Mouse (Mus musculus): ENCODE data around the gene Palm. TPM values are rescaled to one million over a fixed set of nuclear protein-coding genes. Genes with fewer than 3 reads are reported as not detected.

Palm gene
- polyA plus RNA-seq, 1 experiment = 49.8 TPM

DNA sequence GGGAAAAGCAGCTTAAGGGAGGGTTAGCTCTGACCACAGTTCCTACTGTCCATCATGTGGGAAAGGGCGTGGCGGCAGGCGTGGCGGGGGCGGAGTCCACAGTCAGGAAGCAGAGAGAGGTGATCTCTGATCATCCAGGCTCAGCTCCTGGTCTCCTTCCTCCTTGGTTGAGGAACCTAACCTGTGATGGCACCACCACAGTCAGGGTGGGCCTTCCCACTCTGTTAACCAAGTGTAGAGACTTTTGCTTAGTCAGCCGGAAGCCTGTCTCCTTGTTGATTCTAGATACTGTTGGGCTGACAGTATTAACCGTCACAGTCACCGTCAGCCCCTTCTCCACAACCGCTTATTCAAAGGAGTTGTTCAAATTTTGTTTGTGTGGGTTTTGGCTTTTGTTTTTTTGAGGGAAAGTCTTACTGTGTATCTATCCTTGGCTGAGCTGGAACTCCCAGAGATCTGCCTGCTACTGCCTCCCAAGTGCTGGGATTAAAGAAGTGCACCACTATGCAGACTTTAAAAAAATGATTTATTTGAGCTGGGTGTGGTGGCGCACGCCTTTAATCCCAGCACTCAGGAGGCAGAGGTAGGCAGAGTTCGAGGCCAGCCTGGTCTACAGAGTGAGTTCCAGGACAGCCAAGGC lies 5.0 kb downstream of the Palm start:
- no peak for DNase-seq (ENCODE audit: low read depth)

DNA sequence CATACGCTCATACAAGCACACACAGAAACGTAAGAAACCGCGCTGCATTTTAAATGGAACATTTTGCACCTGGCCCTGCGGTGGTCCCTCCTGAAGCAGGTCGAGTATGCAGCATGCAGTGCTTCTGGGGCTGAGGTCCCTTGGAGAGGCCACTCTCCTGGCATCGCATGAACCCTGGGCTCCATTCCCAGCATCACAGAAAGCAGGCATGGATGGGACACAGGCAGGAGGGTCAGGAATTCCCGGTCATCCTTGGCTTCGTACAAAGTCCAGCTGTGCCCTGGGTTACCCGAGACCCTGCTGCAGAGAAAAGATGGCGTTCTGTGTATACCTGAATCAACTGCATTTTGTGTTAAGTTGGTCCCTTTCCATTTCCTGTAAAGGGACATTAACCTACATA lies 7.1 kb downstream of the Palm start:
- DNase-seq (ENCODE audit: low read depth) = no peak

- DNase-seq (ENCODE audit: low read depth) = no peak
These were observed 8.5 kb downstream of the Palm start for GRCm38 (mm10) chr10:79801837-79802236.

- no peak for DNase-seq (ENCODE audit: low read depth)
These were observed 9.1 kb downstream of the Palm start for GRCm38 (mm10) chr10:79802331-79802971.

DNA sequence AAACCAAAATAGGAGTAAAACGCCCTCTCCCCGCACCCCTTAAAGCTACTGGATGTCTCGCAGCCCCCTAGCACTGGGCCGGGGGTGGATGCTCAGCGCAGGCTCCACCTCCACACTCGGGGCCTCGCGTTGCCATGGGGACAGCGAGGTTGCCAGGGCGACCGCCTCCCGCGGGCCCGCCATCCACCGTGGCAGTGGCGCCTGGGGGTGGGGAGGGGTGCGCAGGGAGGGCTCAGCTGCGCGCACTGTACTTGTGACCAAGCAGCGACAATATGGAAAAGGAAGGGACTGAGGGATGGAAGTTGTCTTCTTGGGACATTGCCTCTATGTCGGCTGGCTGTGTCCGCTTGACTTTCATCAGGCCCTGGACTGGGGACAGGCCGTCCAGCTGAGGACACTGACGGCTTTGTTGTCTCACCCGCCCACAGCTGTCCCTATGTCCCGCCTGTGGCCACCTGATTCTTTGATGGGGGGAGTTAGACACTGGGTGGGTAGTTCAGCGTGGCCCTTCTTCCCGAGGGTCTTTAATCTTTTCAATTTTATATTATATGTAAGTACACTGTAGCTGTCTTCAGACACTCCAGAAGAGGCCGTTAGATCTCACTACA lies 10.4 kb downstream of the Palm start:
- no peak for DNase-seq (ENCODE audit: low read depth)

DNA sequence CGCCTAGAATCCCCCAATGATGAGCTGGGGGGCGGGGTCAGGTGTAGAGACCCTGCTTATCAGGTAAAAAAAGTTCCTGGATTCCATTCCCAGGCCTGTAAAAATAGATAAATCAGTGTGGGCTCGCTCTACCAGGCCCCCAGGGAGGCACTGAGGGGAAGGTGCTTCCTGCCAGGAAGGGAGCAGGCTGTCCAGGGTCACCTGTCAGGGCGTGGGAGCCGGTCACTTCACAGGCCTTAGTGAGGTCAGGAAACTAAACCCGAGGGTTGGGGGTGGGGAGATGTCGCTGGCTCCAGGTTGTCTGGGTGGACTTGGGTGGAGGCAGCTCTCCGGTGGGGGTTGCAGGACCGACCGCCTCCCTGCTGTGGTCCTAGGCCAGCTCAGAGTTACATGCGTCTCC lies 12.3 kb downstream of the Palm start:
- DNase-seq (ENCODE audit: low read depth) = no peak

- no peak for DNase-seq (ENCODE audit: low read depth)
These were observed 13.0 kb downstream of the Palm start for GRCm38 (mm10) chr10:79806331-79806730.

DNA sequence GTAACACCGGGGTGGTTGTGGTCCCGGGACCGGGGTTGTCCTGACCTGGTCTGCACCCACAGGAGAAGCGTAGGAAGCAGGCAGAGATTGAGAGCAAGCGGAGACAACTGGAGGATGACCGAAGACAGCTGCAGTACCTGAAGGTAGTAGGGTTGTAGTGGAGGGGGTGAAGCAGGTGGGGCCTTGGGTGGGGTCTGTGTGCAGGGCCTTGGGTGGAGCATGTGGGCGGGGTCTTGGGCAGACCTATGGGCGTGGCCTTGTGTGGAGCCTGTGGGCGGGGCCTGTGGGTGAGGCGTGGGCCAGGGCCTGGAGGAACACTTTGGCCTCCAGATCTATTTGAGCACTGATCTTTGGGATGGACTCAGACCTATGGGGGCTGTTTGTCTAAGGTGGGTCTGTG lies 13.6 kb downstream of the Palm start:
- DNase-seq (ENCODE audit: low read depth) = no peak

GRCm38 (mm10) chr10:79807826-79808225 lies 14.5 kb downstream of the Palm start:
- DNase-seq (ENCODE audit: low read depth) = no peak

- no peak for DNase-seq (ENCODE audit: low read depth)
These were observed 15.4 kb downstream of the Palm start for GRCm38 (mm10) chr10:79808728-79809127.

DNA sequence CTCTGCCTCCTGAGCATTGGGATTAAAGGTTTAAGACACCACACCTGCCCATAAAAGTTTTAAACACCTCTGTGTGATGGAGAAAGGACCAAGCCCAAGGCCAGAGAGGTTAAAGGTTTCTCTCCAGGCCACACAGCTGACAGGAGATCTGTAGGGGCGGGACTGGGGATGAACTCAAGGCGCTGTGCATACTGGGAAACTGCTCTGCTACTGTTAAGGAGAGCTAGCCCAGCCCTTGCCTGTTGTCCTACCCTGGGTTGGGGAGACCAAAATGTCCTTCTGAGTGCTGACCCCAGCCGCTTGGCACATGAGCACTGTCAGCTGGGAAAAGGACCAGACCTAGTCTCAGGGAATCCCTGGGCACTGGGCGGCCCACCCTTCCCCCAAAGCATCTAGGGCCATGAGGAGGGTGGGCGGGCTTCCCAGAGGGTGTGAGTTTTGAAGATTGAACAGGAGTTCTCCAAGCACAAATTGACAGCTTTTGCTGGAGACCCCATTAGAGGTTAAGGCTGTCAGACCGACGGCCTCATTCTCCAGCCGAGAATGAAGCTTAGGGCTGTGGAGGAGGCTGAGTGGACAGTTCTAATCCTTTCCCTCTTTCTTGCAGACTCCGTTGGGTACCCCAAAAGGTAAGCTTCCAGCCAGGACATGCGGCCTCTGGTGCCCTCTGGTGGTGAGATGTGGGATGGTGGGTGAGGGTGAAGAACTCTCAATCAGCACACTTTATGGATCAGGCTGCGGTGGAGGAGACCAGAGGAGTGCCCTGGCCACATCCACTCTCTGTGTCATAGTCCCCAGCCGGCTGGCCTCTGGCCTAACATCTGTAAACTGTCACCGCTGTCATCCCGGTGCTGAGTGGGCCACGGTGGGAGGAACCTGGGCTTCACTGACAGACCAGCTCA lies 18.6 kb downstream of the Palm start:
- DNase-seq (ENCODE audit: low read depth) = no peak

DNA sequence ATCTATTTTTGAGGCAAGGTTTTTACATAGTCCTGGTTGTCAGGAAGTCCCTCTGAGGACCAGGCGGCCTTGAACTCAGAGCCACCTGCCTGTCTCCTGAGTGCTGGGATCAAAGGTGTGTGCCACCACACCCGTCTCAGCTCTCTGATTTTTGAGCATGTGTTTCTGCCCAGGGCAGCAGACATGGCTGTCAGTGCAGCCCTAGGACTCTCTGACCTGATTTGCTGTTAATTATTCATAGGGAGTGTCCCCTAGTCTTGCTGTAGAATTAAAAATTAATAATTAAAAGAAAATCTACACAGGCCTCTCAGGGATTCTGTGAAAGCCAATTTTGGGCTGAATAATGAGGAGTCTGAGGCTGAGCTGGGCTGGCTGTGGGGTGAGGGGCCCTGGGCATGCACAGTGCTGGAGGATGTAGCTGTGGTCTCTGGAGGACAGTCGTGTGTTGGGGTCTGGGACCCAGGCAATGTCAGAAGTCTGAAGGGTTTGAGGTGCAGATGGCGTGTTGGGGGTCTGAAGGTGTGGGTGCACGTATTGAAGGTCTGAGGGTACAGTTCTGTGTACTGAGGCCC lies 21.0 kb downstream of the Palm start:
- DNase-seq (ENCODE audit: low read depth) = no peak

- DNase-seq (ENCODE audit: low read depth) = no peak
These were observed 22.5 kb downstream of the Palm start for GRCm38 (mm10) chr10:79815671-79816494.

GRCm38 (mm10) chr10:79817111-79817510 lies 23.7 kb downstream of the Palm start:
- no peak for DNase-seq (ENCODE audit: low read depth)

DNA sequence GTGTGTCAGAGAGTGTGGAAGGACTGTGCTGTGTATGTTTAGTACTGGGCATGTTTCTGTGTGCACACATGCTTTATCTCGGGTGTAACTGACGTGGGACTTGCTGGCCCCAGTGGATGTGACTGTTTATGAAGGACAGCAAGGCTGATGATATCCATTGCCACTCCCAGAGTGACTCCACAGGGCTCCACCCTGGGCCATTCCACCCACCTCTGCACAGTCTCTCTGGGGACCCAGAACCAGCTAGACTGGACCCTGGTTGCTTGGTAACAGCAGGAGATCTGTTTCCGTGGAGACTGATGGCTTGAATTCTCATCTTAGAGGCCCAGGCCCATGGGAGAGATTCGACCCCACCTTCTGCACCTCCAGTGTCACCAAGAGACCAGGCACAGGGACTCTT lies 24.9 kb downstream of the Palm start:
- DNase-seq (ENCODE audit: low read depth) = no peak

DNA sequence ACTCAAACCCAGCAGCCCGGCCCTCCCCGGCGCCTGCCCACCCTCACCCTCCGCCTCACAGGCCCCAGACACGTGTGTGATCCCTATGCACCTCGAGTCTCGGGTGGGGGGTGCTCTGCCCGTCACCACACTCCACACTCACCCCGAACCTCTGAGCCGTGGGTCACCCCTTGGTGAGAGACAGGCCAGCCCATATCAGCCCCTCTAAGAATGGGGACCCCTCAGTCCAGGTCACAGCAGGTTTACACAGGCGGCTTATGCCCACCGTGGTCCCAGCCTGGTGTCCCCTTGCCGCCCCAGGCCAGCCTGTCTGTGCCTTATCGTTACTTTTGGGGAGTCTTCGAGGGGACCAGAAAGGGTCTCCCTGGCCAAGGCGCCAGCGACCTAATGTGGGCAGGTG lies 26.2 kb downstream of the Palm start:
- no peak for DNase-seq (ENCODE audit: low read depth)

GRCm38 (mm10) chr10:79820277-79820676 lies 26.9 kb downstream of the Palm start:
- no peak for DNase-seq (ENCODE audit: low read depth)

DNA sequence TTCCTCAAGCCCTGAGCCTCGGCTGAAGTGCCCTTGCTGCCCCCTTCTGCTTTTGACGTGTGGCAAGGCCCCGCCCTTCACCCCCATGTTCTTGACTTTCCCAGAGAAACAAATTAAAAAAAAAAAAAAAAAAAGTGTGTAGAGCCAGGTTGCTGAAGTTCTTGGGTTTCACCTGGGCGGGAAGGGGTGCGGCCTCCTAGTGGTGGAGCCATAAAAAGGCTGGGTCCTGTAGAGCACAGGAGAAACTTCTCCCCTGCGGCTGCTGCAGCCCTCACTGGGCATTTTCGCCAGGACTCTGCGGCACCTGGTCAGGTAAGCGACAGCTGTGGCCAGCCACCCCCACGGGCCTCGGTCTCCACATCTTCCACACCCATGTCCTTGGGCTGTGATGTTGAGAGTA lies 27.4 kb downstream of the Palm start, which contains the start of gene Misp:
Gene Misp, plus strand, starts transcription at position 208 of the 400 bp plus-strand sequence.
- no peak for DNase-seq (ENCODE audit: low read depth)

GRCm38 (mm10) chr10:79821731-79822130 lies 28.4 kb downstream of the Palm start:
- DNase-seq (ENCODE audit: low read depth) = no peak

GRCm38 (mm10) chr10:79822372-79822771 lies 29.0 kb downstream of the Palm start:
- no peak for DNase-seq (ENCODE audit: low read depth)

GRCm38 (mm10) chr10:79823011-79823410 lies 29.6 kb downstream of the Palm start:
- no peak for DNase-seq (ENCODE audit: low read depth)

All from gonadal fat pad, adult 2 months (tissue).